Mouse (Mus musculus): ENCODE results near the gene Uqcr10.

DNA sequence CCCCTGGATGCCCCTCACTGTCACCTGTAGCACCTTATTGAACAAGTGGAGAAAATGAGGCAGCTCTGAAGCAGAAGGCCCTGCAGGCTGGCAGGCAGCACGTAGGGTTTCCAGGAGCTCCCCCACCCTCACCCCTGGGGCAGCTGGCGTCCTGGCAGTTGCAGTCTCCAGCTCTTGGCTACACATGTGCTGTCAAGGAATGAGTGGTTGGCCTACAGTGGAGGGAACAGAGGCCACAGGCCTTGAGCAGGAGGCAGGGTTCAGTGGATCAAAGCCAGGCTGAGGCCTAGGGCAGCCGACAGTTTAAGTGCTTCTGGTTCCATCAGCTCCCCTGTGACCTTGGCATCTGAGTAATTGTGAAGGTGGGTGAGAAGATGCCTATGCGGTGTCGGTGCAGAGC lies 26.8 kb upstream of the Uqcr10 start:
- no peak for TF ChIP-seq POLR2A (IDR thresholded peaks at IDR 0.05; ENCODE audit: control insufficient read depth, low read depth, low read length)
- TF ChIP-seq CTCF (IDR thresholded peaks at IDR 0.05; ENCODE audit: control insufficient read depth, insufficient read depth, insufficient replicate concordance, low read depth, low read length) = no peak
